Mouse (Mus musculus) spleen, embryonic (tissue): ENCODE measurements around the gene Sf3b1.

Source experiments
- CTCF ChIA-PET: fragments of 350-600 bp; sonication (Branson Sonifier 250); formaldehyde crosslinking; loops from one replicate; lab custom pipeline; 2022; lab: Charles Lee

Sf3b1 gene

DNA sequence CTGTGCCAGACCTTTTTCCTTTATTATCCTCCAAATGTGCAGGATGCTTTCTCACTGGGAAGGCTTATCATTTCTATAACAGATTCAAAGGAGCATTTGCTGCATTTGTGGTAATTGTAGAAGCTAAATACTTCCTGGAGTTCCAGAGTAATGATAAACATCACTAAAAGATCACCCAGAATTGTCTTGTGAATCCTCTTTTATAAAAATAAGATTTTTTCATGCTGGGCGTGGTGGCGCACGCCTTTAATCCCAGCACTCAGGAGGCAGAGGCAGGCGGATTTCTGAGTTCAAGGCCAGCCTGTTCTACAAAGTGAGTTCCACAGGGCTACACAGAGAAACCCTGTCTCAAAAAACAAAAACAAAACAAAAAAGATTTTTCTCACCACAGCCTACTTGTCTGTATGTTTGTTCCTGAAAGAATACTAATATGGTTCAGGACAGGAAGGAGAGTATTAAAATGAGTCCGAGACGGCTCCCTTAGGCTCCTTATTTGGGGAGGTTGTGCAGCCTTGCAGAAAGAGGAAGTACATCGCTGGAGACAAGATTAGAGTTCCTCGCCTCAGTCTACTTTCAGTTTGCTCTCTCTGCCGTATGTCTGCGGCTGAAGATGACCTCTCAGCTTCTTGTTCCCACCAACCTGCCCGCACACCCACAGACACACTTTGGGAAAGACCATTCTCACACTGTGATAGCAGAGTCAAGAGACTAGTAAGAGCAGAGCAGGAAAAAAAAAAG is 1.4 kb upstream of the Sf3b1 start:
- CTCF ChIA-PET, result interaction anchor here (0.8 kb wide), 1 partner anchor 23 kb away, joined by 3 read pairs; no protein-coding TSS in a partner anchor

DNA sequence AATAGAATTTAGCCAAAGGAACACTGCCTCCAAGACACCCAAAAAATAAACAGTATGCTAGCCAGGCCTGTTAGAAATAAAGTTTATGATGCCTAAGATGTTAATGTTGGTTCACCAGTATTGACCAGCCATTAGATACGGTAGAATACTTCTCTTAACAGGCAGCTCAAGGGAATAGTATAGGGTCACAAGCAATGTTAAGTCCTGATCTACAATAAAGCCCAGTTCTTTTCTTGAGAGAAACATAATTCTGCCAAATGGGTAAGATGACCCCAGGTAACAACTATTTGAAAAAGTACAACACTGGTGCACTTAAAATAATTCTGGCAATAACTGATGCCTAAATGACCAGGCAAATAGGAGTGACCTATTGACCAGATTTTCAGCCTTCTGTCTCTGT is 685 bp upstream of the Sf3b1 start:
- CTCF ChIA-PET, result no interaction called here

DNA sequence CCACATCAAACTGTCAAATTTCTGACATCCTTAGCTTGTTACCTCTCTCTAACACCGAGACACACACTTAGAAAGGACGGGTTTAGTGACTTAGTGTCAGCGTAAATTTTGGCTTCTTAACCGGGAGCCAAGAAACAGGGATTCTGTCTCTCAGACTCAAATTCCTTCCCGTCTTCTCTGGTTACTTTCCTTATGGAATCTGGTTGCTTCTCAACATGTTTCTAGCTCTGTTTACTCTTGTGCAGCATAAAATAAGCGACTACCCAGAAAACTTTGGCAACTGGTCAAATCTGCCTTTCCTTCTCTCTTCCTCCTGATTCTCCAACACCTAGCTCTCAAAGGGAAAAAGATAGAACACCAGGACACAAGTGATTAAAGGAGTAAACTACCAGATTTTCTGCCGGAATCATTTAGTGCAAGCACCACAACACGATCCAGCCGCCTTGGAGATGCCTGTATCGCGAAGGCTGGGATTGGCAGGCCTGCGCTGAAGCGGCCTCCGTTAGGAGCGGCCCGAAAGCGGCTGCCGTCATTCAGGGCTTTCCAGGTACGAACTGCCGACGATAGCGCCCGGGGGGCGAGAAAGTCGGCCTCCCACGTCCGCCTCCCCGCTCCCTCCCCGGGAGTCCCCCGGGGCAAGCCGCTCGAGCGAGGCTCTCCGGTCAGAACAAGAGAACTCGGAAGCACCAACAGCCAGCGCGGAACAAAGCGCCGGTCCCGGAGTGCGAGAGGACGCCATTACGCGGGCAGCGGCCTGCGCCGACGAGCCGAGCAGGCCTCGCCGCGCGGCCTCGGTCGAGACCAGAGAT is 633 bp downstream of the Sf3b1 start:
- CTCF ChIA-PET, result interaction anchor here (0.6 kb wide), 1 partner anchor 11 kb away, joined by 3 read pairs; no protein-coding TSS in a partner anchor

DNA sequence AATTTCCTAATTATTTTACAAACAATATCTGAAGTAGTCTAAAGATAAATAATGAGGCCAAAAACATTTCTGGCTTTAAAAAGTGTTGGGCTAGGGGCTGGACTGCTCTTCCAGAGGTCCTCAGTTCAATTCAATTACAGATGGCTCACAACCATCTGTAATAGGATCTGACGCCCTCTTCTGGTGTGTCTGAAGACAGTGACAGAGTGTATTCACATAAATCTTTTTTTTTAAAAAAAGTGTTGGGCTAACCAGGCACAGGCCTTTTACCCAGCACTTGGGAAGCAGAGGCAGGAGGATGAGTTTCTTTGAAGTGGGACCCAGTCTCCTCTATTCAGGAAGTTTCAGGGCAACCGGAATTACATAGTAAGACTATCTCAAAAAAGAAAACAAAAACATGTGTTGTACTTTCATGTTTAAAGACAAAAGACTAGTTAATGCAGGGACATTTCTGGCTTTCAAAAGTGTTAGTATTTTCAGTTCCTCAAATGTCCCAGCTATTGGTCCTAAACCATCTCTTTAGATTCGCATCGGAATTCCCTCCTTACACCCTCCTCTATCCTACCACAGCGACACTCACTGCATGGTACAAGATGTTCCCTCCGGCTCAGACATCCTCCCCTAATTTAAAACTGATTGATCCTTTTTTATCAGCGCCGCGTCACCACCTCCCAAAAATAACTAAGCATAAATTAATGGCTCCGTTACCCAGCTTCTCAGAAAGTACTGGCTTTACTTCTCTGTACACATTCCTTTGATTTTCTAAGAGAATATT is 1.4 kb downstream of the Sf3b1 start:
- CTCF ChIA-PET, result interaction anchor here (0.6 kb wide), 1 partner anchor 10 kb away, joined by 3 read pairs; no protein-coding TSS in a partner anchor

DNA sequence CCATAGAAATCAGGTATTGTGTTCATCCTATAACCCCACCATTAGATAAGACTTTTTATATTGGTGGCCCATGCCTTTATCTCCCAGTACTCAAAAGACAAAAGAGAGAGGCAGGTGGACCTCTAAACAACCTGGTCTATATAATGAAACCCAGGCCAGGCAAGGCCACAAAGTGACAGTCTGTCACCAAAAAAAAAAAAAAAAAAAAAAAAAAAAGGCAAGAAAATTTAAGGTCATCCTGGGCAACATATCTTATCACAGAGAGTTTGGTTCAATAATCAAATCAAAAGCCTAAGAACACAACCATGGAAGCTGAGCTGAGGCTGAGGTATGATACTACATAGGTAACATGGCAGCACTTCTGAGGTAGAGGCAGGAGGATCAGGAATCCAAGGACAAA is 5.4 kb downstream of the Sf3b1 start:
- CTCF ChIA-PET, result no interaction called here

DNA sequence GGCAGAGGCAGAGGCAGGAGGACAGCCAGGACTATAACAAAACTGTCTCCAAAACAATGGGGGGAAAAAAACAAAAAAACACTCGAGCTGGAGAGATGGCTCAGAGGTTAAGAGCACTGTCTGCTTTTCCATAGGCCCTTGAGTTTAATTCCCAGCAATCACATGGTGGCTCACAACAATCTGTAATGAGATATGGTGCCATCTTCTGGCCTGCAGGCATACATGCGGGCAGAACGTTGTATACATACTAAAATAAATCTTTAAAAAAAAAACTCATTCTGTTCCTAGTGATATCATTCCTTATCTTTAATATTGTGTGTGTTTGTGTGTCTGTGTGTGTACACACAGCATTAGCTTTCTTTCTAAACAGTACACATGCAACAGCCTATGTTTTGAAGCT is 14.8 kb downstream of the Sf3b1 start:
- CTCF ChIA-PET, result interaction anchor here (0.9 kb wide), 1 partner anchor 17 kb away, joined by 4 read pairs; no protein-coding TSS in a partner anchor

DNA sequence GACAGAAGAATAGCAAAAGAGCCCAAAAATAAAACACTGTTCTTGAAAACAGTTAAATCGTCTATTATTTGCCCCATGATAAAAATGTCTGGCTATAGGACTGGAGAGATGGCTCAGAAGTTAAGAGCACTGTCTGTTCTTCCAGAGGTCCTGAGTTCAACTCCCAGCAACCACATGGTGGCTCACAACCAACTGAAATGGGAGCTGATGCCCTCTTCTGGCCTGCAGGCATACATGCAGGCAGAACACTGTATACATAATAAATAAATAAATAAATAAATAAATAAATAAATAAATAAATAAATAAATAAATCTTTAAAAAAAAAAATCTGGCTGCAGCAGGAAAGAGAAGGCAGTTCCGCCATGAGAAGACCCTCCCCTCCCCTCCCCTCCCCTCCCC is 19.0 kb downstream of the Sf3b1 start:
- CTCF ChIA-PET, result interaction anchor here (0.7 to 0.9 kb wide), 2 partner anchors 13 to 1302 kb away, joined by 3 to 12 read pairs; no protein-coding TSS in a partner anchor

DNA sequence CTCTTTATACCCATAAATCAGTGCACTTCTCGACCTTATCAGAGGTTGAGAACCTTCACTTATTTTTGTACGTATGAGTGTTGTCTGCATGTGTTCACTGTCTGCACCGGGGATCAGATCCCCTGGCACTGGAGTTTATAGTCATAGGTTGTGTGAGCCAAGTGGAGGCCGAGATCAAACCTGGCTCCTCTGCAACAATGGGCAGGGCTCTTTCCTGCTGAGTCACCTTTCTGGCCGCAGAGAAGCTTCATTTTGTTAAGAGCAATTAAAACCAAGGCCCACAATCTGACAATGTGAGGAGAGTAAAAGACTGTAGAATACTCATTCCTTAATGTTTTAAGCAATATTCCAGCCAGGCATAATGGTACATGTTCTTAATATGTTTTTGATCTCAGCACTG is 33.7 kb downstream of the Sf3b1 start:
- CTCF ChIA-PET, result no interaction called here

DNA sequence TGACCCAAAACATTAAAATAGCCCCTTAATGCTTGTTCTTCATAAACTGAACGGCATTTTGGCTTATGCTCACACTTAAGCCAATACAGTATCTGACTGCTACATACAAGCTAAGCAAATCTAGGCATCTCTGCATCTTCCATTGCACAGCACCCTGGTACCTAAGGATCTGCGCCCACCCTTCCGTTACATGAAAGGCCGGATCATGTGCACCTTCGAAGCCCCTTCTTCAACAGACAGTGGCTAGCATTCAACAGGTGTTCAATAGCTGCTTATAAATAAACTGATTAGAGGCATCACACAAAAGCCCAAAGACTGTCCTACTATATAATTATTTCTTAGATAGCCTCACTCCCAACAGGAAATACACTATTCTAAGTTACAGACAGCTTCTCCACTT is 41.0 kb downstream of the Sf3b1 start:
- CTCF ChIA-PET, result interaction anchor here (0.6 kb wide), 1 partner anchor 14 kb away, joined by 3 read pairs; no protein-coding TSS in a partner anchor

DNA sequence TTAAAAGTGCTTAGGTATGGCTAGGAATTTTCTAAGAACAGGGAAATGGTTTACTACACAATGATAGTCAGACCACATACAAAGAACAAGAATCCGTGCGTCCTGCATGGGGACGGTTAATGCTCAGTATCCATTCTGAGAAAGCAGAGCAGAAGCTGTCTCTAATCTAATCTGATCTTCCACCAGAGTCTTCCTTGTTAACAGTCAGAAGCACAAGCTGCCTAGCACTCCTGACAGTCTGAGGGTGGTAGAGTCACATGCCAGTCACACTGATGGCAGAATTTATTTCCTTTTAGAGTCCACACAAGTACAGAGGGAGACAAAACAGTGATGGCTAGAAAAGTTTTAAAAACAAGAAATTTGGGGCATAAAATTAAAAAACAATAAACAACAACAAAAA is 41.5 kb downstream of the Sf3b1 start:
- CTCF ChIA-PET, result no interaction called here

DNA sequence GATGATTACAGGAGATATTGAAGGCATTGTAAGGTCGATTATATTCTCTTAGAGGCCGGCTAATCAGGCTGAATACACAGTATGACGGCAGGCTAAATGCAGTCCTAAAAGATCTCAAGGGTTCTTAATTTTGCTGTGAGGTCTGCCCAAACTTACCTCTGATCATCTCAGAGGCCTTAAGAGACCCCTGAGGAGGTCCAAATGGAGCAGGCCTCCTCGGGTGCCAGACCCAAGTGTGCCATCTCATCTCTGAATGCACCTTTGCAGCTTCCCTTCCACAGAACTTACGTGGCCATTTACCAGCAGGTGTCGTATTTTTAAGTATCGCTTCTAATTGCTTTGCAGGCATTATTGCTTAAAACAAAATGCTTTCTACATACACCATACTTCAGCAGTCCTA is 43.1 kb downstream of the Sf3b1 start:
- CTCF ChIA-PET, result no interaction called here

DNA sequence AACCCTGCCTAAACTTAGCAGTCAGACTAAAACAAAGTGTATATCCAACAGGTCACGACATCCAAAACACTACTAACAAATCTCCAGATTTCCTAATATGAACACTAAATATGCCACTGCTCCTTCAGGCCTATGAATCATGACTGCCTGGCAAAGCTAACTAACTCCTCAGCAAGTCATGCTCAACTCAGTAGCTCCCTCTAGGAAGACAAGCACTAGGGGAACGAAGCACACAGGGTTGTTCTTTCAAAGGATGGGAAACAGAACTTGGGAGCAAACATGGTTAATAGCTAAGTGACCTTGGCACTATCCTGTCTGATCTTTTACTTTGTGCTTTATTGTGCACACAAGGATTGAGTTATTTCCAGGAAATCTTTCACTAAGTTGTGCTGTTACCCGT is 43.9 kb downstream of the Sf3b1 start:
- CTCF ChIA-PET, result interaction anchor here (0.6 kb wide), 1 partner anchor 8 kb away, joined by 3 read pairs; no protein-coding TSS in a partner anchor

DNA sequence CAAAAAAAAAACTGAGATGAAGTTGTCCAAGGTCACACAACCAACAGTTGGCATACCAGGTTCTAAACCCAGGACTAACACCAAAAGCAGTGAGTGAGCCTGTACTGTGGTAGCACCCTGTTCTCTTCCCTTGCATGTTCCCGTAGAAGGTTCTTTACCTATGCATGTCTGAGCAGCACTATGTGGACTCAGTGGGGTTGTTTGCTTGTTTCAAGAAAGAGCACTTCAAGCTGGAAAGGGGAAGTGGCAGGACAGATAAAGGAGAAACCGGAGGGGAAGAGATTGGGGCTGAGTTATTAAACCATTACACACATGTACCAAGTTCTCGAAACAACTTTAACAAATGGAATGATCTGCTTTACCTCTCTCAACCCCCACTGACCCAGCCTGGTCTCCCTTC is 44.6 kb downstream of the Sf3b1 start:
- CTCF ChIA-PET, result interaction anchor here (0.6 kb wide), 1 partner anchor 9 kb away, joined by 3 read pairs; no protein-coding TSS in a partner anchor

DNA sequence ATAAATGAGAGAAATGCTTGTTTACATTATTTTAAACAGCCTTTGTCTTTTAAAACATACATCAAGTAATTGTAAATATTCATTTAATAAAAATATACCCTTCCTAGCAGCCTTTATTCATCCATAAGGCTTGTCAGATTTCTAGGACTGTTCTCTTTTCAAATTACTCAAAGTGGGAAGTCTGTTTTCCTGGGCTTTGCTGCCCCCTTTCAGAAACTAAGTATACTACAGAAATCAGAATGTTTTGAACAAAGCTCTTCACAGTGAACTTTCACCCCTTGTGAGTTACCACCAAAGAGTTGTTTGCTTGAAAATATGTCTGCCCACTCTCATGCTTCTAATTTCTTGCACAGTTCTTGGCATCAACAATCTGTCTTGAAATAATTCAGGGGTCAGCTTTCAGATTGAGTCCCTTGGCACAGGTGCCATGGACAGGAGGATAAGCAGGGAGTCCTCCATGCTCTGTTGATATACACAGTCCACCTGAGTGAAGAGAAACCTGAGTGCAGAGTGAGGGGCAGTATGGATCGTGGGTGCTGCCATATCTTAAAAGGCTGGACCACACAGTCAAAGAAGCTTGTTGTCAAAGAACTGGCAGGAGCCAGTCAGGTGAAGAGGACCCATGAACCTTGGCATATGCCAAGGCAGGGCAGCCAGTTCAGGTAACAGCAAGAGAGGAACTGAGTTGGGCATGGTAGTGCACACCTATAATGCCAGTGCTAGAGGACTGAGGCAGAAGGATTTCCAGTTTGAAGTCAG is 47.9 kb downstream of the Sf3b1 start:
- CTCF ChIA-PET, result no interaction called here

DNA sequence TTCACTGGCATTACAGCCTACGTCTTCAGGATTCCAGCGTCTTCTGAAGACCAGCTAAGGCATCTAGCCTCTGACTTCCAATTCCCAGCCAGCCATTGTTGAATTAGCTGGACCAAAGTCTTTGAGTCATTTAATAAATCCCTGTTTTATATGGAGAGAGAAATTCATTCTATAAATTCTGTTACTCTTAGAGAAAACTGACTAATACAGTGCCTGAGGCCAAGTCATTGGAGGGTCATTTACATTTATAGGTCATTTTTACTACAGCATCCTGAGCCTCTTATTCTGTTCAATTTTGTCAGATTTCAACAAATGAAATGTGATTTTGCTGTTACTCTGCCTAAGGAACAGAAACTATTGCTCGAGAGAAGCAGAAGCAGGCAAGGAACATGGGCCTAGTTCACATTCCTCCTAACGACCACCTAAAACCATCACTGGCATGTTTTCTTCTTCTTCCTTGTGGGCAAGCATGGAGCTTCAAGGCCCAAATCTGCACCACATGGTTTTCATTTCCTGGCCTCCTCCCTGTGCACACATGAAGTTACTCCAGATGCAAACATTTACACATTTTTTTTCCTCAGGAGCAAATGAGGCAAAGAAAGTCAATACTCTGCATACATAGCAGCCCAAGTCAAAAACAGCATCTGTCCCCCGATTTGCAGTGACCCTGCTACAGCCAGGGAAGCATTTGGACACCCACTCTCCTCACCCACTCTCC is 55.4 kb downstream of the Sf3b1 start:
- CTCF ChIA-PET, result no interaction called here

DNA sequence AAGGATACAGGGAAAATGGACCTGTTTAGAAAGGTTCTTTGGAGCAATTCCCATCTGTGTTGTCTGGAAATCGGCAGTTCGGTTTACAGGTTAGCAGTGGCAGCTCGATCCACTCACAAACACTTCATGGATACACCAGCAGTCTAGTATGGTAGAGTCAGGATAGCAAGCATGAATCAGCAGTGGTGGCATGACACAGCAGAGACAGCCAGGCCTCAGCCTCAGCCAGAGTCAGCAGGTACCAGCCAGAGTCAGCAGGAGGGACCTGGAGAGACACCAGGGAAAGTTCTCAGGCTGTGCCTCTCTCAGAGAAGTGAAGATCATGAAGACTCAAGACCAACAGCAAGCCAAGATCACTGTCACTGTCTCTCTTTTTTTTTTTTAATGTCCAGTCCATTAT is 60.4 kb downstream of the Sf3b1 start:
- CTCF ChIA-PET, result no interaction called here

DNA sequence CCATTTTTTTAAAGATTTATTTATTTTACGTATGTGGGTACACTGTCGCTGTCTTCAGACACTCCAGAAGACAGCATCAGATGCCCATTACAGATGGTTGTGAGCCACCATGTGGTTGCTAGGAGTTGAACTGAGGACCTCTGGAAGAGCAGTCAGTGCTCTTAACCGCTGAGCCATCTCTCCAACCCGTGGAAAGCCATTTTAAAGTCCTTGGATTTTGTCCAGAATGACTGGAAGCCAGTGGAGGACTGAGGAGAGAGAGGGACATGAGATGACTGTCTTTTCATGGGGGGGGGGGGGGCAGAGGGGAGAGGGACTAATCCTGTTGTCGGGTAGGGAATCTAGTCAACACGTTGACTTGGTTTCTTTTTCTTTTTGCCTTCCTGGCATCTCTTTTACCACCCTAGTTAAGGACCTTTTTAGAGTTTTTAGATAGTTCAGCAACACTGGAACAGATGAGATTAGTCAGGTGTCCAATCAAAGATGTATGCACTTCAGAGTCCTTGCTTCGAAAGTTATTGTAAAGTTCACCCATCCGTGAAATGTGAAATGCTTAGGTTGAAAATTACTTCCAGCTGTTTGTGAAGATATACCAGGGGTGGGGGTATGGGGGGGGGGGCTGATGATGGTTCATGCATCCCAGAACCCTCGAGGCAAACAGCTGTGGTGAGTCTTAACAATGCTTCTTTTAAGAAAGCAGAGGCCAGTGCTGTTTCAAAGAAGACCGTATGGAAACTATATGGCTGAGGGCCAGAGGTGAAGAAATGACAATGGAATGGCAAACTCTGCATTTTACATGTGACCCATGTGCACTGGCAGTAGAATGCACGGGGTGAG is 61.9 kb downstream of the Sf3b1 start:
- CTCF ChIA-PET, result no interaction called here

DNA sequence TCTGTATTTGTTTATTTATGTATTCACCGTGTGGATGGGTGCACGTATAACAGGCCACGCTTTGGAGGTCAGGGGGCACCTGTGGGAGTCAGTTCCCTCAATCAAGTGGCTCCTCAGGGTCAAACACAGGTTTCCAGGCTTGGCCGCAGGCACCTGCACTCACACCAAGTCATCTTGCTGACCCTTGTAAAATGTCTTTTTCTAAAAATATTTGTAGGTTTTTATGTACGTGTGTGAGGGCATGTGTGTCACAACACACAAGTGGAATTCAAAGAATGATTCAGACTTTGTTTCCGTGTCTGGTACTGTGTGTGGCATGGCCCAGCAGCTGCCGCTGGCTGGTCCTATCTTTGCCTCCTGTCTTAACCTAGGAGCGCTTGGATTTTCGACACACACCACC is 65.6 kb downstream of the Sf3b1 start:
- CTCF ChIA-PET, result interaction anchor here (0.6 kb wide), 1 partner anchor 203 kb away, joined by 3 read pairs; no protein-coding TSS in a partner anchor

DNA sequence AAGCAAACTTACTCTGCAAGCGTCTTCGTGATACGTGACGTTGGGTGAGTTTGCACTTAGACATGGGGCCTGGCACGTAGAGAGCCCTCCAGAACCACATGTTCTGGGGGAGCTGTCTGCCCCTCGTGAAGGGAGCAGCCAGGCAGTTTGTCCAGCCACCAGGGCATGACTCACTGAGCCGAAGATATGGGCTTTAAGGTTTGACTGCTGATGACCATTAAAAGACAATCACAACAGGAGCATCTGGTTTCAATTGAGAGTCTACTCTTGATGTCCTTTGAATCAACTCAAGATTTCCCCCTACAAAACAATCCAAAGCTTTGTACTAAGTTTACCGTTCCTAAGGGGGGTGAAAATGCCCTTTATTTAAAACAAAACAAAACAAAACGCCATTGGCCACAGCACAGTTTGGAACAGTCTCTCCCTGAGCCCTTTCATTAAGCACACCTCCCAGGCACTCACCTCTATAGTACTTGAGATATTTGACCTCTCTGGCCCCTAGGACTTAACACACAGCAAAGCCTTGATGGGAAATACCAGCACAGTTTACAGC is 66.6 kb downstream of the Sf3b1 start:
- CTCF ChIA-PET, result no interaction called here
